Mouse (Mus musculus) hematopoietic stem cell, adult 5-6 weeks (primary cell): ENCODE results near the gene Olfr1188. TPM values are rescaled to one million over a fixed set of nuclear protein-coding genes. Genes with fewer than 3 reads are reported as not detected.
"Not testable (repeated sequence)": the region's sequence is repeated elsewhere in the genome, so short reads cannot be mapped to it uniquely, and the experiment has no call there.

Experiments
- ATAC-seq, 2 experiments: fragments of 125-278 bp in 1 of 2; replicated peaks in 1 of 2; 2 replicates each; pipeline ENCODE4 v1.8.0; 2016 to 2017; ENCODE audit warnings: inconsistent platforms in 2 of 2, mild to moderate bottlenecking in 2 of 2, moderate number of reproducible peaks in 2 of 2, low read depth in 1 of 2, moderate TSS enrichment in 1 of 2; ENCODE audit not compliant: low FRiP score in 2 of 2, poor library complexity in 2 of 2, severe bottlenecking in 2 of 2, insufficient read depth in 1 of 2, low TSS enrichment in 1 of 2
- total RNA-seq: library from RNA; stranded (forward); fragments of 172-1452, 232-1000 nt; gene quantifications from 2 replicates; pipeline ENCODE4 v1.2.3, GENCODE M21; 2017

The Olfr1188 gene
- total RNA-seq: not detected in 2 replicates

DNA sequence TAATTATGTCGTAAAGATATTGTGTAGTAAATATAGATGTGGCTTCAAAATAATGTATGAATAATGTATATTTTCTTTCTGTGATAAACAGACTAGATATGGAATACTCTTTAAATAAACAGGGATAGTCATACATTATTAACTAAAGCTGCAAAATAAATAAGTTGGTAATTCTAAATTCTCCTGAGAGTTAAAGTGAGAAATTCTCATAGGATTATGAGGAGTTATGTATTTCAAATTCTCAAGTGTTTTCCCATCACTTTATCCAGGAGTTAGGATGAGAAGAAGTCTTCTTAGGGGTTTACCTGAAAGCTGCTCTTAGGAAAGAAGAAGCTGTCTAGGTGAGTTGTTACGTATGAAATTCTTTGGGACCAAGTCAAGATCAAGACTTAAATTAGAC lies at the start of gene Olfr1188:
Gene Olfr1188, plus strand, starts transcription at position 301 of the 400 bp plus-strand sequence.
- no peak for ATAC-seq

DNA sequence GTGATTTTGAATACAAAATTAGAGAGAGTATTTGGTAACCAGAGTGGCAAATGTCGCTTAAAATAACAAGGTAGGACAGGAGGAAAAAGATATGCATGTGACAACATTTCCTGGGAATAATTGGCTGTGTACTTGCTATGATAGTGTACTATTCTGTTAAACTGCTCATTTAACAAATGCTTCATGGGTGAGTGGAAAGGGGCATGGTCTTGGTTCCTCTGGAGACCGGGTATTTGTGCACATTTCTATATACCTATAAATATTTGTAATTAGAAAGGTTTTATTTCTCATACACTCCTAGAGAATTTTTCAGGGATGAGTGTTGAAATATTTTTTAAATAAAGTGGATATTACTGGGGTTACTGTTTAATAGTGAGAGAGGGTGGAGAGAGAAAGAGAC lies 38.5 kb upstream of the Olfr1188 start, which contains the start of gene Olfr1186:
Gene Olfr1186, plus strand, starts transcription at position 301 of the 400 bp plus-strand sequence.
- no peak for ATAC-seq

DNA sequence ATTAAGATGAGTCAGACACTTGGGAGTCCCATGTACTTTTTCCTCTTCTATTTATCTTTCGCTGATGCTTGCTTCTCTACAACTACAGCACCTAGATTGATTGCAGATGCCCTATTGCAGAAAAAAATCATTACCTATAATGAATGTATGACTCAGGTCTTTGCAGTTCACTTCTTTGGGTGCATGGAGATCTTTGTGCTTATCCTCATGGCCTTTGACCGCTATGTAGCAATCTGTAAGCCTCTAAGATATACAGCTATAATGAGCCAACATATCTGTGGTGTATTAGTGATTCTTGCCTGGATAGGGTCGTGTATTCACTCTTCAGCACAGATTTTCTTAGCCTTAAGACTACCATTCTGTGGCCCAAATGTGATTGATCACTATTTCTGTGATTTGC lies 31.0 kb upstream of the Olfr1188 start:
- no peak for ATAC-seq

DNA sequence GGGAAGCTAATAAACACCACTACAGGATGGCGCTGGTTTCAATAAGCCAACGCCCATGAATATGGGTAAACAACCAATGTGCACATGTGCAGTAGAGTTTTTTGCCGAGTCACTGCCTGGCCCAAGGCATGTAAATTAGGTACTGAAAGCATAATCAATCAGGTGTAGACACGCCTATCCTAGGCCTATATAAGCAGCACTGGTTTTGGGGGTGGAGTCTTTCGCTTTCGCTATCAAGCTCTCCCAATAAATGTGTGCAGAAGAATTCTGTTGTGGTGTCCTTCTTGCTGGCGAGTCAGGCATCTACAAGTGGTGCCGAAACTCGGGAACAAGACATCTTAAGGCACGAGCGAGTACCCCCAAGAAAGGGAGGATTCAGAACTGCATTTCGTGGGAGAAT lies 16.0 kb downstream of the Olfr1188 start:
- not testable (repeated sequence) for ATAC-seq

DNA sequence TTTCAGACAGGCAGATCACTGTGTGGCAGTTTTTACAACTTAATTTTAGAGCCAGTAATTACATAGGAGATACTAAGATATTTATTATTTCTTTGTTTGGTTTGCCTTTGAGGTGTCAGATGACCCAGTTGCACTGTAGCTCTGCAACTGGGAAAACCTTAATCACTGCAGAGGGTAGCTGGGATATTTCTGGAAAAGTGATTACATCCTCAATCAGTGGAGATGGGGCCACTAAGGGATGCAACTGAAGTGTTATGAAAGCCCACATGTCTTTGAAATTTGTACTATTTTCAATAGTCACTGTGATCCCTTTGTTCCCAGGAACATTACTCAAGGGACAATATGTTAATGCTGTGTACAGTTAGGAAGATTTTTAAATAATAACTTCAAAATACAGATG lies 29.4 kb downstream of the Olfr1188 start, which contains the start of gene Olfr1189:
Gene Olfr1189, plus strand, starts transcription at position 301 of the 400 bp plus-strand sequence.
- ATAC-seq: no peak

Other genes with a start within 250 kb of the Olfr1188 start
- gene Olfr1174-ps, start 241.8 kb upstream of the Olfr1188 start, total RNA-seq: not detected in 2 replicates
- not detected in 2 replicates for gene Olfr1175-ps, start 229.7 kb upstream of the Olfr1188 start, total RNA-seq
- gene Olfr1176, start 220.2 kb upstream of the Olfr1188 start, total RNA-seq: not detected in 2 replicates
- not detected in 2 replicates for gene Olfr1177-ps, start 210.4 kb upstream of the Olfr1188 start, total RNA-seq
- not detected in 2 replicates for gene Olfr1178, start 169.9 kb upstream of the Olfr1188 start, total RNA-seq
- not detected in 2 replicates for gene Olfr1179, start 150.5 kb upstream of the Olfr1188 start, total RNA-seq
- gene Olfr1180, start 137.8 kb upstream of the Olfr1188 start, total RNA-seq: not detected in 2 replicates
- not detected in 2 replicates for gene Olfr1181, start 130.8 kb upstream of the Olfr1188 start, total RNA-seq
- not detected in 2 replicates for gene Gm13757, start 107.8 kb upstream of the Olfr1188 start, total RNA-seq
- not detected in 2 replicates for gene Olfr1183, start 102.1 kb upstream of the Olfr1188 start, total RNA-seq
- not detected in 2 replicates for gene Olfr1184, start 73.3 kb upstream of the Olfr1188 start, total RNA-seq
- gene Olfr1185-ps1, start 63.6 kb upstream of the Olfr1188 start, total RNA-seq: not detected in 2 replicates
- gene Olfr1186, start 38.4 kb upstream of the Olfr1188 start, total RNA-seq: not detected in 2 replicates
- not detected in 2 replicates for gene Olfr1189, start 29.5 kb downstream of the Olfr1188 start, total RNA-seq
- gene Olfr1191-ps1, start 83.6 kb downstream of the Olfr1188 start, total RNA-seq: not detected in 2 replicates
- not detected in 2 replicates for gene Olfr1192-ps1, start 91.6 kb downstream of the Olfr1188 start, total RNA-seq
- not detected in 2 replicates for gene Olfr1193, start 118.7 kb downstream of the Olfr1188 start, total RNA-seq
- not detected in 2 replicates for gene Olfr1195, start 132.3 kb downstream of the Olfr1188 start, total RNA-seq
- not detected in 2 replicates for gene Olfr1196, start 147.7 kb downstream of the Olfr1188 start, total RNA-seq
- gene Olfr1197, start 175.4 kb downstream of the Olfr1188 start, total RNA-seq: not detected in 2 replicates
- gene Olfr1198, start 194.4 kb downstream of the Olfr1188 start, total RNA-seq: not detected in 2 replicates
- not detected in 2 replicates for gene Olfr1199, start 203.5 kb downstream of the Olfr1188 start, total RNA-seq
- gene Olfr1200, start 213.6 kb downstream of the Olfr1188 start, total RNA-seq: not detected in 2 replicates
- gene Olfr1201, start 236.1 kb downstream of the Olfr1188 start, total RNA-seq: not detected in 2 replicates